Mouse (Mus musculus): ENCODE data around the gene Gm1604a. TPM values are rescaled to one million over a fixed set of nuclear protein-coding genes. Genes with fewer than 3 reads are reported as not detected.
"Not testable (repeated sequence)": the region's sequence is repeated elsewhere in the genome, so short reads cannot be mapped to it uniquely, and the experiment has no call there.

The Gm1604a gene
- polyA plus RNA-seq, 1 experiment from 2014 or later: not detected

- not testable (repeated sequence) for H3K9ac ChIP-seq (replicated peaks; ENCODE audit: low read depth, low read length); H3K4me3 ChIP-seq (ENCODE audit: low read depth, low read length); H3K36me3 ChIP-seq (ENCODE audit: control insufficient read depth, insufficient read depth, low read length); H3K27me3 ChIP-seq (ENCODE audit: control insufficient read depth, insufficient read depth, low read length); H3K9me3 ChIP-seq (ENCODE audit: control insufficient read depth, low read depth, low read length); H3K27ac ChIP-seq (ENCODE audit: low read length); H3K4me1 ChIP-seq (ENCODE audit: control insufficient read depth, insufficient read depth, low read length); ATAC-seq (ENCODE audit: insufficient number of reproducible peaks, insufficient read depth, low FRiP score, low read depth); H3K4me2 ChIP-seq (replicated peaks; ENCODE audit: low read depth, low read length)
- 75% methylated on average over 7 of the region's 10 CpGs for WGBS
These were observed 101.1 kb downstream of the Gm1604a start for GRCm38 (mm10) chr17:7126475-7126874.

- not testable (repeated sequence) for H3K4me3 ChIP-seq (ENCODE audit: low read depth, low read length); H3K27me3 ChIP-seq (ENCODE audit: control insufficient read depth, insufficient read depth, low read length); H3K9me3 ChIP-seq (ENCODE audit: control insufficient read depth, low read depth, low read length); H3K9ac ChIP-seq (replicated peaks; ENCODE audit: low read depth, low read length); H3K27ac ChIP-seq (ENCODE audit: low read length); ATAC-seq (ENCODE audit: insufficient number of reproducible peaks, insufficient read depth, low FRiP score, low read depth); H3K4me2 ChIP-seq (replicated peaks; ENCODE audit: low read depth, low read length); H3K36me3 ChIP-seq (ENCODE audit: control insufficient read depth, insufficient read depth, low read length); H3K4me1 ChIP-seq (ENCODE audit: control insufficient read depth, insufficient read depth, low read length)
- WGBS: no CpG with 5 or more reads among the region's 7 CpGs
These were observed 108.6 kb downstream of the Gm1604a start for GRCm38 (mm10) chr17:7134002-7134401.

GRCm38 (mm10) chr17:7135277-7135676 lies 109.9 kb downstream of the Gm1604a start:
- not testable (repeated sequence) for ATAC-seq (ENCODE audit: insufficient number of reproducible peaks, insufficient read depth, low FRiP score, low read depth); H3K9ac ChIP-seq (replicated peaks; ENCODE audit: low read depth, low read length); H3K27ac ChIP-seq (ENCODE audit: low read length); H3K27me3 ChIP-seq (ENCODE audit: control insufficient read depth, insufficient read depth, low read length); H3K4me3 ChIP-seq (ENCODE audit: low read depth, low read length); H3K4me1 ChIP-seq (ENCODE audit: control insufficient read depth, insufficient read depth, low read length); H3K9me3 ChIP-seq (ENCODE audit: control insufficient read depth, low read depth, low read length); H3K4me2 ChIP-seq (replicated peaks; ENCODE audit: low read depth, low read length); H3K36me3 ChIP-seq (ENCODE audit: control insufficient read depth, insufficient read depth, low read length)
- 89% methylated on average over 7 of the region's 8 CpGs for WGBS

Other genes starting within 250 kb of the Gm1604a start
- 176 and 199 TPM in 2 replicates for gene Ezr, start 242.8 kb upstream of the Gm1604a start, polyA plus RNA-seq (2014; fragmentation: Nextera tagmentation; extraction: Ambion mirVana)
- gene Rsph3b, start 76.9 kb upstream of the Gm1604a start, polyA plus RNA-seq (2014; fragmentation: Nextera tagmentation; extraction: Ambion mirVana): 45.4 and 47.4 TPM in 2 replicates
- gene Tagap1, start 64.4 kb upstream of the Gm1604a start, polyA plus RNA-seq (2014; fragmentation: Nextera tagmentation; extraction: Ambion mirVana): 73.7 and 77.0 TPM in 2 replicates
- gene Rnaset2b, start 54.9 kb upstream of the Gm1604a start, polyA plus RNA-seq (2014; fragmentation: Nextera tagmentation; extraction: Ambion mirVana): 229 and 237 TPM in 2 replicates
- gene Gm49721, start 46.7 kb upstream of the Gm1604a start, polyA plus RNA-seq (2014; fragmentation: Nextera tagmentation; extraction: Ambion mirVana): 0.42 and 0.50 TPM in 2 replicates
- 11.7 and 14.7 TPM in 2 replicates for gene Rps6ka2, start 144.5 kb downstream of the Gm1604a start, polyA plus RNA-seq (2014; fragmentation: Nextera tagmentation; extraction: Ambion mirVana)